Mouse (Mus musculus): ENCODE results near the gene Kdf1. TPM values are rescaled to one million over a fixed set of nuclear protein-coding genes. Genes with fewer than 3 reads are reported as not detected.

The Kdf1 gene
- 19.9 TPM in 2 replicates for polyA plus RNA-seq (2015; fragmentation: Nextera tagmentation; extraction: Ambion mirVana)

GRCm38 (mm10) chr4:133518601-133519368, at the start of gene Kdf1:
Gene Kdf1, plus strand, starts transcription at chr4:133518963.
- peak; percentile 70 for ATAC-seq (ENCODE audit: insufficient number of reproducible peaks, insufficient read depth, low FRiP score, low TSS enrichment, low read depth)
- Histone ChIP-seq H3K9me3 (no peaks in the 10 kb centered on the region), H3K4me1 (peaks cover 9% of the 10 kb centered on the region; the same call in 1 of the 2 replicates), H3K36me3 (no peaks in the 10 kb centered on the region), H3K4me2 (peak within 1 kb of the TSS; percentile 58), H3K27me3 (peaks cover 52% of the 10 kb centered on the region), H3K27ac (no peak within 1 kb of the TSS), H3K9ac (peak within 1 kb of the TSS; percentile 71), H3K4me3 (peak within 1 kb of the TSS; percentile 52)
- 4% methylated on average over 67 of the region's 69 CpGs for WGBS

GRCm38 (mm10) chr4:133469122-133469521, 49.6 kb upstream of the Kdf1 start:
- peaks cover 14% of the 10 kb centered on the region; the same call in 1 of the 2 replicates for H3K4me1 ChIP-seq
- peak overlapping the region; percentile 97 for H3K4me2 ChIP-seq
- no peak overlapping the region for H3K9ac ChIP-seq
- peaks cover 5% of the 10 kb centered on the region; the same call in 1 of the 2 replicates for H3K9me3 ChIP-seq
- peaks cover 13% of the 10 kb centered on the region for H3K27me3 ChIP-seq
- H3K4me3 ChIP-seq = peak overlapping the region; percentile 57
- no peaks in the 10 kb centered on the region for H3K36me3 ChIP-seq
- WGBS = 13% methylated on average over 12 of the region's 12 CpGs
- no peak overlapping the region for H3K27ac ChIP-seq
- no peak for ATAC-seq (ENCODE audit: insufficient number of reproducible peaks, insufficient read depth, low FRiP score, low TSS enrichment, low read depth)

GRCm38 (mm10) chr4:133471135-133471821, 47.5 kb upstream of the Kdf1 start:
- H3K9me3 ChIP-seq = peaks cover 5% of the 10 kb centered on the region; the same call in 1 of the 2 replicates
- no peaks in the 10 kb centered on the region for H3K36me3 ChIP-seq
- H3K4me1 ChIP-seq = peaks cover 14% of the 10 kb centered on the region; the same call in 1 of the 2 replicates
- H3K4me2 ChIP-seq = no peak overlapping the region
- no peak for ATAC-seq (ENCODE audit: insufficient number of reproducible peaks, insufficient read depth, low FRiP score, low TSS enrichment, low read depth)
- H3K27me3 ChIP-seq = peaks cover 20% of the 10 kb centered on the region
- no peak overlapping the region for H3K4me3 ChIP-seq
- no peak overlapping the region for H3K27ac ChIP-seq
- no peak overlapping the region for H3K9ac ChIP-seq
- WGBS = 78% methylated on average over 7 of the region's 7 CpGs

DNA sequence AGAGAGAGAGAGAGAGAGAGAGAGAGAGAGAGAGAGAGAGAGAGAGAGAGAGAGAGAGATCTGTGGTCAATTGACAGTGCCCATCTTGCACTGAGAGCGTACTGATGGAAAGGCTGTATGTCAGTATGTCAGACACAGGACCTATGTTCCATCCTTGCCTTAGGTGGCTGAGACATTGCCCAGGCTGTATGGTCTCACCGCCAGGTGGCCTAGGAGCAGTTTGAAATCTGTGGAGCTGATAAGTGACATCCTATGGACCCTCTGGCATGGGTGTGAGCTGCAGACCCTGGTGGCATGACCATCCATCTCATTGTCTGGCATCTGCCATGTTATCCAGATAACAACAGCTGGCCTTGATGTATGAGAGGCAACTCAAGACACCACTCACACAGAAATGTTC, 44.9 kb upstream of the Kdf1 start:
- no peak overlapping the region for H3K4me2 ChIP-seq
- no peak overlapping the region for H3K9ac ChIP-seq
- H3K4me1 ChIP-seq = 0 out of 2 replicates have a peak, but pooled peaks cover 6% of the 10 kb centered on the region
- no peak overlapping the region for H3K4me3 ChIP-seq
- no peak for ATAC-seq (ENCODE audit: insufficient number of reproducible peaks, insufficient read depth, low FRiP score, low TSS enrichment, low read depth)
- 63% methylated on average over 2 of the region's 2 CpGs for WGBS
- H3K36me3 ChIP-seq = no peaks in the 10 kb centered on the region
- peaks cover 5% of the 10 kb centered on the region; the same call in 1 of the 2 replicates for H3K9me3 ChIP-seq
- H3K27me3 ChIP-seq = peaks cover 39% of the 10 kb centered on the region
- H3K27ac ChIP-seq = no peak overlapping the region

DNA sequence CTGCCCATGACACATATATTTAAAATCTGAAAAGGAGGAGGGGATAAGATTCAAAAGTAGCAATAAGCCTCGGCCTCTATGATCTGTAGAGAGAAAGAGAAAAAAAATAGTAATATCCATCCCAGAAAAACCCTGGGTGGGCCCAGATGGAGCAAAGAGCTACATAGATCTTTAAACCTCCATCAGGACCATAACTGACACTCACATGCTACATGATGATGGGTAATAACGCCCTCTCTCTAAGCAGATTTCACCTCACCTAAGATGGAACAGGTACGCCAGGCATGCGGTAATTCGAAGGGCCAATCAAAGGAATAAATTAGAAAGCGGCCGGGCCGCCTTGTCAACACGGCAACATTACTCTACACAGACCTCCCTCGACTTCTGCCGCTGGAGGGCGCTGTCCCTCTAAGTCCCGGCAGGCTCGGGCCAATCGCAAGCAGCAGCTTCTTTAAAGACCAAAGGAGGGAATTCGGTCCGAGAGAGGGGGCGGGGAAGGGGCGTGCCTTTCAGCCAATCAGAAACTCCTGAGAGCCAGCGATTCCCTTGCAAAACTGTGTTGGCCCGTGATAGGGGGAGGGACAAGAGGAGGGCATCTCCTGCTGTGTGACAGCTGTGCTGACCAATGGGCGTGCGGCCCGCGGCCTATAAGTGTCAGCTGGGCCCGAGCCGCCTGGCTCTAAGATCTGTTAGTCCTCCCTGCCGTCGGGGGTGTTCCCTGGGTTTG, 39.1 kb upstream of the Kdf1 start, which contains the start of gene Tent5b:
Tent5b (plus strand) TSS at position 675 of the 727 bp plus-strand sequence.
- no peak within 1 kb of the TSS for H3K27ac ChIP-seq
- H3K9me3 ChIP-seq = no peaks in the 10 kb centered on the region
- no peaks in the 10 kb centered on the region for H3K36me3 ChIP-seq
- peak within 1 kb of the TSS; percentile 50 for H3K4me3 ChIP-seq
- H3K4me1 ChIP-seq = peaks cover 25% of the 10 kb centered on the region
- WGBS = 2% methylated on average over 29 of the region's 29 CpGs
- peaks cover 73% of the 10 kb centered on the region for H3K27me3 ChIP-seq
- peak within 1 kb of the TSS; percentile 70 for H3K4me2 ChIP-seq
- peak within 1 kb of the TSS; percentile 57 for H3K9ac ChIP-seq
- ATAC-seq (ENCODE audit: insufficient number of reproducible peaks, insufficient read depth, low FRiP score, low TSS enrichment, low read depth) = peak; percentile 97

GRCm38 (mm10) chr4:133480185-133480537, 38.6 kb upstream of the Kdf1 start:
- 3% methylated on average over 34 of the region's 34 CpGs for WGBS
- peaks cover 73% of the 10 kb centered on the region for H3K27me3 ChIP-seq
- ATAC-seq (ENCODE audit: insufficient number of reproducible peaks, insufficient read depth, low FRiP score, low TSS enrichment, low read depth) = no peak; the same call in 1 of the 2 replicates

DNA sequence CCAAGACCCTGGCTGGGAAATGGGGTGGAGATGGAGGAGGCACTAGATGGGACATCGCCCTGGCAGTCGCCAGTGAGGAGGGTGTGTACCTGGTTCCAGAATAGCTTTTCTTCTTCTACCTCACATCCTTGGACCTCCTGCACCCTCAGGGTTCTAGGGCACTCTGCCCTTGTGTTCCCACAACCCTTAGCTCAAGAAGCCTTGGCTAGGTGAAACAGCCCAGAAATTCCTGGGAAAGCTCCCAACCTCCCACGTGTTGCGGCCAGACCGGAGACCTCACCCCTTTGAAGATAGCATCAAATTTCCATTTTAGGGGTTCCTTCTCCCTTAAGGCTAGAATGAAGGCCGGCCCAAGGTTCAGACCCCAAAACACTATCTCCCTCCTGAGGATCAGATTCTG, 38.0 kb upstream of the Kdf1 start:
- Histone ChIP-seq H3K27me3 (peaks cover 69% of the 10 kb centered on the region), H3K4me2 (peak overlapping the region; percentile 70), H3K9me3 (no peaks in the 10 kb centered on the region), H3K36me3 (no peaks in the 10 kb centered on the region), H3K4me3 (peak overlapping the region; percentile 50), H3K4me1 (peaks cover 27% of the 10 kb centered on the region), H3K9ac (0 out of 2 replicates have a peak overlapping the region, but pooled peaks have one; percentile 57), H3K27ac (no peak overlapping the region)
- 28% methylated on average over 6 of the region's 6 CpGs for WGBS
- ATAC-seq (ENCODE audit: insufficient number of reproducible peaks, insufficient read depth, low FRiP score, low TSS enrichment, low read depth) = no peak

More at GRCm38 (mm10) chr4:133480185-133480537, 38.6 kb upstream of the Kdf1 start:
- no peaks in the 10 kb centered on the region for H3K9me3 ChIP-seq
- peaks cover 27% of the 10 kb centered on the region for H3K4me1 ChIP-seq
- peak overlapping the region; percentile 57 for H3K9ac ChIP-seq
- peak overlapping the region; percentile 70 for H3K4me2 ChIP-seq
- H3K4me3 ChIP-seq = peak overlapping the region; percentile 50
- H3K36me3 ChIP-seq = no peaks in the 10 kb centered on the region
- no peak overlapping the region for H3K27ac ChIP-seq

GRCm38 (mm10) chr4:133481488-133481887, 37.3 kb upstream of the Kdf1 start:
- Histone ChIP-seq H3K36me3 (no peaks in the 10 kb centered on the region), H3K4me3 (no peak overlapping the region), H3K27me3 (peaks cover 64% of the 10 kb centered on the region), H3K9ac (no peak overlapping the region), H3K9me3 (no peaks in the 10 kb centered on the region), H3K4me1 (peaks cover 27% of the 10 kb centered on the region), H3K27ac (no peak overlapping the region), H3K4me2 (no peak overlapping the region)
- 23% methylated on average over 4 of the region's 4 CpGs for WGBS
- no peak for ATAC-seq (ENCODE audit: insufficient number of reproducible peaks, insufficient read depth, low FRiP score, low TSS enrichment, low read depth)

DNA sequence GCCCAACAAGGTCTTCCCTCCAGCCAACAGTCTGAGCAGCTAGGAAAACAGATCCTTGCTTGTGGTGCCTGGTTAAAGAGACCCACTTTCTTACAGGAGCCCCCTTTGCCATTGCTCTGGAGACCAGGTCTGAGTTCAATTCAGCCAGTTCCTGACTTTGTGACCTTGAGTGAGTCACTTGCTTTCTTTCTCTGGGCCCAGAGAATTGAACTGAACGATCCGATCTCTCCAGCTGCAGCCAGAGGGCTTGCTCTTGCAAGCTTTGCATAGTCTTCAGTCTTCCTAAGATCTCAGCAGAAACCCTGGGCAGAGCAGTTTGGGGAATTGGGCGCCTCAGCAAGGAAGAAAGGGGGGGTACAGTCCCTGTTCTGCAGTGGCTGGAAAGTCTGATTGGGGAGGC, 36.3 kb upstream of the Kdf1 start:
- WGBS = 85% methylated on average over 3 of the region's 3 CpGs
- H3K27me3 ChIP-seq = peaks cover 55% of the 10 kb centered on the region

DNA sequence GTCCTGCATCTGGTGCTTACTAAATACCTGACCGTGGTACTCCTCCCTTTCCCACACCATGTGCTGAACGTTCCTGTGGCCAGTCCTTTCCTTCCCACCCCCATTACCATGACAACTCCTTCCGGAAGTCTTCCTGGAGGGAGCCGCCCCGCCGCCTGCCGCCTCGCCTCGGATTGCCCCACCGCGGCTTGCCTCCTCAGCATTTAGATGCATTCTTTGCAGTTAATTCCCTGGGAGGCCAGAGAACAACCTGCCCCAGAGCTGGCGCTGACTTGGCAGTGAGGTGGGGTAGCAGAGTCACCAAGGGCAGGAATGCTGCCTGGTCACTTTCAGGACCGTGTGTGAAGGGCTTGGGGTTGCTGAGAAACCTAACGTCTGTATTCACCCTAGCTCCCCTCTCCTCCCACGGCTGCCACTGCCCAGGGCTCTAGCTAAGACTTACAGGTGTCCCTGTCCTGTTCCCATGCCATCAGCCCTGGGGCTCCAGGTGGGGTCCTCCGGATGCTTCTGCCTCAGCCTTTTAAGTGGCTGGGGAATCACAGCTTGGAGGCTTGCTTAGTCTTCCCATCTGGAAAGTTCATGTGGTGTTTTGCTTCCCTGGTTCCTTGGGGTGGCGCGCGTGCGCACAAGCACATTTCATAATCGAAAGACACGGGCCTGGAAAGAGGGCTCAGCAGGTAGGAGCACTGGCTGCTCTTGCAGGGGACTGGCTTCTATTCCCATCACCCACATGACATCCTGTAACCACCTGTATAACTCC, 34.3 kb upstream of the Kdf1 start:
- Histone ChIP-seq H3K27me3 (peaks cover 41% of the 10 kb centered on the region), H3K4me1 (peaks cover 28% of the 10 kb centered on the region), H3K4me2 (peak overlapping the region; percentile 45), H3K36me3 (no peaks in the 10 kb centered on the region), H3K9me3 (no peaks in the 10 kb centered on the region), H3K4me3 (no peak overlapping the region; the same call in 1 of the 2 replicates), H3K27ac (no peak overlapping the region), H3K9ac (peak overlapping the region; percentile 44)
- no peak for ATAC-seq (ENCODE audit: insufficient number of reproducible peaks, insufficient read depth, low FRiP score, low TSS enrichment, low read depth)
- WGBS = 7% methylated on average over 22 of the region's 22 CpGs

More for the DNA sequence above, 36.3 kb upstream of the Kdf1 start:
- Histone ChIP-seq H3K4me3 (no peak overlapping the region), H3K27ac (no peak overlapping the region), H3K4me1 (peaks cover 27% of the 10 kb centered on the region), H3K9ac (no peak overlapping the region), H3K4me2 (no peak overlapping the region), H3K9me3 (no peaks in the 10 kb centered on the region), H3K36me3 (no peaks in the 10 kb centered on the region)
- ATAC-seq (ENCODE audit: insufficient number of reproducible peaks, insufficient read depth, low FRiP score, low TSS enrichment, low read depth) = no peak

Data from embryonic facial prominence, embryonic 13.5 days (tissue).